Mouse (Mus musculus): ENCODE measurements around the gene Pnliprp2.

- TF ChIP-seq CTCF (IDR thresholded peaks at IDR 0.05; ENCODE audit: low read depth, low read length) (no peak), POLR2A (IDR thresholded peaks at IDR 0.05; ENCODE audit: borderline replicate concordance, low read depth, low read length) (no peak)
Measured at GRCm38 (mm10) chr19:58824316-58824715, 64.8 kb downstream of the Pnliprp2 start.
